Mouse (Mus musculus) heart, postnatal 10 days (tissue): Measurements from ENCODE around the gene Cfap58. TPM values are rescaled to one million over a fixed set of nuclear protein-coding genes. Genes with fewer than 3 reads are reported as not detected.

Experiments used
- DNase-seq, 2 experiments: peaks; one replicate each; pipeline ENCODE4 v3.0.0; 2021
- intact Hi-C: fragments of 180-260 bp; cut with DNase I; formaldehyde crosslinking; loops from one replicate; pipeline ENCODE4 v1.15.1; 2025
- total RNA-seq, 2 experiments: library from RNA; stranded (reverse); gene quantifications; 2 replicates each; pipeline ENCODE4 v1.2.3; 2021

The Cfap58 gene
- total RNA-seq, 2 experiments from 2014 or later = 2.7 to 2.8 TPM

DNA sequence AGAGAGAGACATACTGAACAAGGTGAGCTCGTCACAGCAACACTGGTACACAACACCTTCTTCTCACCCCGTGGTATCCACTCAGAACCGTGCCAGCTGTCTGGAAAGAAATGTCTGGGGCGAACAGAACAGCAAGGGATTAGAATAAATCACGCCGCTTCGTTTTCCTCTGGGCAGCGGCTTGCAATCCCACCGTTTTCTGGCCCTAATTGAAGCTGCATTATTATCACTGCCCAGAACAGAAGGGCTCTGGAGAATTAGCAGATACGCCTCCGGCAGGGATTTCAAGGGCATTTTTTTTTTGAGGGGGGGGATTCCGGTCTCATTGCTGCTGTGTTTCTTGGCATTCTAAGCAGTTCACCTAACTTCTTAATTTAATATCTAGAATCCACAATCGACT lies 20.7 kb downstream of the Cfap58 start:
- intact Hi-C loops = no loop called here
- DNase-seq = no peak

DNA sequence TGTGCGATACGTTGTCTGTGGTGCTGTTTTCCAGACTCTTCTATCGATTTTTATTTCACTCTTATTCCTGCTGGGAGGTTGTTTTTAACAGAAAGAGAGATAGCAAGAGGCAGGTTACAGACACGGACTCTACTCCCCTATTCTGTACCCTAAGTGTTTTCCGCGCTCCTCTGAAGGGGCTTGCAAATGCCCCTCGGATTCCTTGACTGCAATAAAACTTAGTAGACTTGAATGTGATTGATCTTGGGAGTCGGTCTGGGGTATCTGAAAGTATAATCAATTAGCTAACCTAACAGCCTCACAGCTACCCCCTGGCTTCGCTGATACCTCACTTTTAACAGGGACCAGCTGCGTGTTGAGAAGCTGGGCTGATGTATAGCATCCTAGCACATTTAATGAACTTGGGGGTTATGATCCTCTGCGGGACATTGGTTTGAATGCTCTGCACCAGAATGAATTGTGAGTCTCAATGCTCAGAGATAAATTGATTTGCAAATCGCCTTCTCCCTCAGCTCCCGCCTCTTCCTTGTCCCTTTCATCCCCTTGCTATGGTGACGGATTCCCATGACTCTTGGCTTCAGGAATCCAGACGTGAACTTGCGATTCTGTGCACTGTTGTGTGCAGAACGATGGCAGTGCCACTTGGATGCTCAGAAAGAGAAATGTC lies 31.7 kb downstream of the Cfap58 start:
- intact Hi-C loops = no loop called here
- DNase-seq = no peak

DNA sequence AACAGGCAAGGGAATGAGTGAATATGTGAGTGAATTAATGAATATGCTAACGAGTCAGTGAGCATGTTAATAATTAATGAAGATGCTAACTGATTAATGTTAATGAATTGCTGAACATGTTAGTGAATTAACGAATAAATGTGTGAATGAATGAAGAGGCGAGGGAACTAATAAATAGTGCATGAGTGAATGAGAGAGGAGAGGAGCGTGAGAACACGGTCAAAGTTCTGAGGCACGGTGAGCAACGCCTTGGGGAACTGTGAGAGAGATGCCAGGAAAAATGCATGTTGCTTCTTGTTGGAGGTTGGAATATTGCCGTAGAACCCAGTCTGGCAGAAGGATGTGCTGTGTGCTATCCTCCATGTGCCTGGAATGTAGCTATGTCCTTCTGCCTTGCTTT lies 33.6 kb downstream of the Cfap58 start:
- no peak for DNase-seq
- intact Hi-C loops = no loop called here

DNA sequence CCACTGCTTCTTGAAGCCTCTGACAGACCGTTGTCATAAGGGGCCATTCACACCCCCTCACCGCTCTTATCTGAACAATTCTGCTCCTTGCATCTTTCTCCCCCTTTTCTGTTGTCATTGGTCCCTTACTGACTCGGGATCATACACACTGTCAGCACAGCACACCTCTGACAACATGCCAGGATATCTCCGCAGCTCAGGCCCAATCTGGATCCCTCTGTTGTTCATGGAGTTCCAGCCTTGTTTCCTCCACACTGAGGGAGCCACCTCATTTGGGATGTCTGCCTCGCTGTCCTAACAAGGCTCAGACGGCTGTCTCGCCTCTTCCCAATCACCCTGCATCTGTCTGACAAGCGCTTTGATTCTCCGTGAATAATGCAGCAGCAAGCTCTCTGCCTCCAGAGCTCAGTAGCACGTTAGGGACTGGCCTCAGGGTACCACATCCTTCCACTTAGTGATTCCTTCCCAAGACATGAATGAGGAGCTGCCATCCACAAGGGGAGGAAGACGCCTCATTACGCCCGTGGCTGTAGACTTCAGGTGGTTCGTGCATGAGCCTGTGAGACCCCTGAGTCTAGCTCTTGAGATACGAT lies 40.7 kb downstream of the Cfap58 start:
- intact Hi-C loops = no loop called here
- no peak for DNase-seq

DNA sequence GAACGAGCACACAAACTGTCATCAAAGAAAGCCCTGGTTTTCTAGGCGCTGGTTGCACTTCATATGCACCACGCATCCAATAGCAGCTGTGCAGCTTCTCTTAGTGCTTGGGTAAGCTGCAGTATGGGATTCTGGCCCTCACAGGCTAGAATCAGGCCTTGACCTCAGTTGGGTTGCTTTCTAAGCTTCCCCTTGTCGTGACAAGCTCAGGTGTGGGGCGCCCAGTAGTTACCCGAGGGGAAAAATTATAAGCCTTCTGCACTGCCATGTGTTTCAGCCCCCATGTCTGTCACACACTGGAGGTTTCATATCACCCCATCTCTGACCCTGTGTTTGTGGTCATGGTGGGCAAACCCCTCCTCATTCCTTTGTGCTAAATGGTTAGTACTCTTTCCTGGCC lies 42.0 kb downstream of the Cfap58 start:
- intact Hi-C loops = no loop called here
- DNase-seq = no peak

DNA sequence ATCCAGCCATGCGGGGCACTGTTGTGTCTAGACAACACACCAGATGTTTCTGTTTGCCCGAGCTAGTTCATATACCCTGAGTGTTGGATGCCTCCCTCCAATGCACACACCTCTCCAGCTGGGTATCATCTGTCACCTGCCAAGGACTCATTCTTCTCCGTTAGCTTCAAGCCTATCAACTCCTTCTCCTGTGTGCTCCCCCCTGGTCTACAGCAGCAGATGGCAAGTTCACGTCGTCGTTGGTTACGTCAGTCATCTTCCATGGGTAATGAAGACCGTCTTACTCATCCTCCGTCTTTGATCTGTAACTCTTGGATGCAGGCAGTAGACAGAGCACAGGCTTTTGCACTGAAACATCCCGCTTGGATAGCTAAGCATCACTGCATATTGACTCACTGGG lies 42.8 kb downstream of the Cfap58 start:
- no peak for DNase-seq
- intact Hi-C loops = no loop called here

DNA sequence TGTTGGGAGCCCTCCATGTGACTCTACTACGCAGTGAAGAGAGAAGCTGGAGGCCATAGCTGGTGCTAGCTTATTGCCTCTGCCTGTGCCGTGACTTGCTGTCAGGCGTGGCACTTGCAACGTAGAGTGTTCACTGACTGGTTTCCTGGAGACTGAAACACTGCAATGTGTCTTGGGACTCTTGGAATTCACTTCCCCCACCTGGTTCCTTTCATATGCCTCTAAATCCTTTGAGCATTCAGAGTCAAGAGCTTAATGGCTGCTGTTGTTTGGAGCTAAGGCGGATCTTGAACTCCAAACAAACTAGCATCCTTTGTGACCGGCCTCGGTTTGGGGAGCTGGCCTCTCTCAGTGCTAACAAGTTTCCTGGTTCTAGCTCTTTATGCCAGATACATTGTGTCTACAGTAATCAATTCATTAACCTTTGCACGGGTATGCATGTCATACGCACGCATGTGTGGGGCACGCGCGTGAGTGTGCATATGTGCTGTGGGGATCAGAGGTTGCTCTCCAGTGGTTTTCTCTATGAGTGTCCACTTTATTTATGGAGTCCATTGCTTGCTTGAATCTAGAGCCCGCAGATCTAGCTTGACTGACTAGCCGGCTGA lies 48.2 kb downstream of the Cfap58 start:
- no peak for DNase-seq
- intact Hi-C loops = no loop called here

DNA sequence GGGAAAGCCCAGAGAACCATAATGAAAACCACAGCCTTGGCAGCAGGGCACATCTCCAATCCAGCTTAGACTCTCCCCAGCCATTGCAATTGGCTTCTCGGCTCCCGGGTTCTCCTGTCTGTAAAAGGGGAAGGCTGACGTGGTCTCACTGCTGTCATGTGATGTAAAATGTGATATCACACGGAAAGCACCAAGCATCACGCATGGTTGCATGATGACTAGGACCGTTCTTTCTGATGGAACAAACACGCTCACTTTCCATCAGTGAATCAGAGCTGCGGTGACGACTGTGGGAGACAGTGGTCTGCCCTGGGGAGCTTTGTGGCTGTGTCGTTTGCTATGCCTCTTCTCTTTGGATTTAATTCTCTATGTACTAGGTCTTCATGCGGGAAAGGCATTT lies 50.5 kb downstream of the Cfap58 start:
- DNase-seq = no peak
- intact Hi-C loops = loop anchor here (1.0 to 2.0 kb wide), 2 partner anchors 186 to 403 kb away; no protein-coding TSS in a partner anchor

DNA sequence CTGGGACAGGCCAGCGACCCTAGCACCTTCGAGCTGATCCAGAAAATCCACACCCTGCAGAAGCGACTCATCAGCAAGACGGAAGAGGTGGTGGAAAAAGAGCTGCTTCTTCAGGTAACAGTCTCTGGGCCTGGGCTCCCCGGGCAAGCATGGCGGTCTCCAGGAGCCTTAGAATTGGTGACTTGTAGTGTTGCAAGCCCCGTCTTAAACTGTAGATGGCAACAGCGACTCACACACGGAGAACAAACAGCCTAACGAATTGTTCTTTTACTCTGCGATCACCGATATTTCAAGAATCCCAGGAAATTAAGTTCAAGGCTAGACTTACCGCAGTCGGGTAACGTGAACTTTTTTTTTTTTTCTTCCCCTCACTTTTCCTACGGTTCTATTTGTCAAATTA lies 51.0 kb downstream of the Cfap58 start:
- peak; percentile 26 to 44 for DNase-seq
- intact Hi-C loops = loop anchor here (1.0 to 2.0 kb wide), 2 partner anchors 186 to 402 kb away; no protein-coding TSS in a partner anchor

DNA sequence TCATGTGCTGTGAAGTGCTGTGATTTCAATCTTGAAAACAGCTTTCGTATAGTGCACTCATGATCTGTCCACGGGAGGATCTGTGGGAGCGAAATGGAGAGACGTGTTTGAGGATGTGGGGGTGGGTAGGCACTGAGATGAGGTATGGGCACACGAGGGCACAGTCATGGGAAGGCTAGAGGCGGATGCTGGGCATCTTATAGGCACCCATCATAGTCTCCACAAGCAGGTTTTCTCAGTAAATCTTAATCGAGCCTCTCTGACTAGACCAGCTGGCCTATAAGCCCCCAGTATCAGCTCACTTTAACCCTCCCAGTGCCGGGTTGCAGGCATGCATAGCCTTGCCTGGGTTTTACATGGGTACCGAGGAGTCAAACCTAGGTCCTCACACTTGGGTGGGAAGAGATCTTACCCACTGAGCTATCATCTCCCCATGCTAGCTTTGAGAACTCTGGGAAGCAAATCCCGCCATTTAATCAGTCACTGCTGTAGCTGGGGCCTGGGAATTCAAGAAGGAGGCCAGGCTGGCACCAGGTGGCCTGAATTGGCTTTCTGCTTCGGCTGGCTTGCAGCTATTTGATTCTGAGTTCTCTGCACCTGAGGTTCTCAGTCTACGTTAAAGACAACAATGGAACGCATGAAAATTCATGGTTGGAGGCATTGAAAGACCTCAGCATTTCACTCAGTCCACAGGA lies 51.6 kb downstream of the Cfap58 start:
- intact Hi-C loops = loop anchor here (1.0 to 2.0 kb wide), 2 partner anchors 185 to 402 kb away; no protein-coding TSS in a partner anchor
- no peak for DNase-seq

DNA sequence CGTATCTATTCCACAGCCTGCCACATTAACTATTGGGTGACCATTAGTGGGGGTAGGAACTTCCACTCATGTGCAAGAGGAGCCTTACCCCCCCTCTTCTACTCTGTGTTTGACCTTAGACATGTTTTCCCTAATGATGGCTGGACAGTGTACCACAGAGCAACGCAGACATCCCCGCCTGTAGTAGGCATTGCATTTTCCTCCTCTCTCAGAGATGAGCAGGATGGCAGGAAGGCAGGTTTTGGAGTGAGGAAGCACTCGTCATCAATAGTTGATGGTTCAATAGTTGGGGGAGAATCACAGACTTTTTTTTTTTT lies 52.1 kb downstream of the Cfap58 start:
- intact Hi-C loops = loop anchor here (2.0 kb wide), 1 partner anchor 401 kb away; no protein-coding TSS in a partner anchor
- DNase-seq = no peak

DNA sequence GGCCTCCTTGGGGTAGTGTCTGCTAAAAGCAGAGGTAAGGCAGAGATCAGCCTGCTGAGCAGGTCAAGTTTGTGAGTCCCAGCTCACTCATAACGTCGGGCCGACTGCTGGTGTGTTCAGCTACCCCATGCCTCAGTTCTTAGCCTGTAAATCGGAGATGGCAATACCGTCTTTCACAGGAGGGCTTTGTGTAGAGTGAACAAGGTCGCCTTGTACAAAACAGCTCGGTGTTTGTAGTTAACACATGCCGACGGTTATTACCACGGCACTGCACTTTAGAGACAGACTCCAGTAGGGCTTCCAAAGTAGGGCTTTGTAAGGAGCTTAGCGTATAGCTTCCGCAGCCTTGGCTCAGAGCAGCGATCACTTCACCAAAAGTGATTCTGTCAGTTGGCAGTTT lies 63.8 kb downstream of the Cfap58 start:
- intact Hi-C loops = no loop called here
- DNase-seq = no peak

DNA sequence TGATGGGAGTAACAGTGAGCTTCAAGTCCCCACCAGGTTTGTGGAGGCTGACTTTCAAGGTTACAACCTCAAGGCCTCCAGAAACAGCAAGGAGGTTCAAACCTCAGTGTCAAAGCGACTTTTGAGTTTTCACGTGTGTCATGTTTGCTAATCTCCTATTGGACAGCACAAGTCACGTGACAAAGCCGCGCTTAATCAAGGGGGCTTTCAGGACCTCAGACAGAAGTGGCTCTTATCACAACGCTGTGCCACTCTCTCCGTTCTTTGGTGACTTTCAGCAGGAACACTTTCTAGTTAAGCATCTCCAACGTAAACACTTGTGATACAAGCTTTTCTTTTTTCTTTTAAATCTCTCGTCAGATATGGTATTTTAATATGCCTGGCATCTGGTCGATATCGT lies 64.3 kb downstream of the Cfap58 start:
- no peak for DNase-seq
- intact Hi-C loops = no loop called here

DNA sequence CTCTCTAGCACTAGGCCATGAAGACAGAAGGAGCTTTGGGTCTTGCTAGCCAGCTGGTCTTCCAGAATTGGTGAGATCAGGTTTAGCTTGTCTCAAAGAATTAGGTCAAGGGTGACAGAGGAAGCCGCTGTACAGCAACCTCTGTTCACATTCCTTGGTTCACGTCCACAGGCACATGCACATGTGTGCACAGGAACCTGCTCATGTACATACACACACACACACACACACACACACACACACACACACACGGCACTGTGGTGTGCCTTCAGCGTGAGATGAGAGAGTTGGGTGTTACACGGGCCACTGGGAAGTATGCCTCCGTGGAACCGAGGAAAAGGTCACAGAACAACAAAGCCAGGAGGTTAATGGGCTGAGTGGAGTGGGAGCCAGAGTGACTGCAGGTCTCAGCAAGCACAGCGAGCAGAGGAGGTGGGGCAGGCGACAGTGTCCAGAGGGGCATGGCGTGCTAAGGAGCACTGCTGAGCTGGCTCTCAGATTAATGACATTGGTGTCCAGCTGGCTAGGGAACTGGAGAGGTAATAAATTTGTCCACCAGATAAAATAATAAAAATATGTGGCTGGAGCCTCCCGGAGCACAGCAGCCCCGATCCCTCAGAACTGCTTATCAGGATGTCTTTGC lies 71.4 kb downstream of the Cfap58 start:
- intact Hi-C loops = no loop called here
- no peak for DNase-seq

DNA sequence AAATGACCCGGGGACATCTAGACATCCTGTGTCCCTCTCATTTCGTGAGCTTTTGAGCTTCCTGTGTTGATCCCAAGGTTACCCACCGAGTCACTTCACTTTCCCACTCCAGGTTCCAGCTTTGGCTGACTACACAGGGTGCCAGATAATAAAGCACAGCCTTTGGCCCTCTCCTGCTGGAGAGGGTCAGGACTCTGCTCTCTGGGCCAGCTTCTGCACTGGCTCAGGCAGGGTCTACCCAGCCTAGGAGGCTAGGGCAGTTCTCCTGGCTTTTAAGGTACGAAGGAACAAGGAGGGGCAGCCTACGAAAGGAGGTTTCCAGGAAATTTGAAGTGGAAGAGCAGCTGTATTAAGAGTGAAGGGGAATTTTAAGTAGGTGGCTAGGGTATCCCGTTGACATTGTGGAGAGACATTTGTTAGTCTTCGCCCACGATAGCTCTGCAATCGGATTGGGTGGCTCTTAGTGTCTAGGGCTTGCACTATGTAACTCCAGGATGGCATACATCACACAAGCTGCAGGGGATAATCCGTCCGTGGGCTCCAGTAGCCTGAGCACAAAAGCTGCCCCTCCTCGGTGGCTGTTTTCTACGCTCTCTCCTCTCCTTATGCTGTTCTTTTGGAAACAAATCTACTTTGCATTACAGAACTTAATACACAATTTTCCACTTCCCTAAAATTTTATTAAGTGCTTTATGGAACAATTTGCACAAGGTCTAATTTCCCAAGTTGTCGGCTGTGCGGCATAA lies 72.3 kb downstream of the Cfap58 start:
- intact Hi-C loops = no loop called here
- no peak for DNase-seq

DNA sequence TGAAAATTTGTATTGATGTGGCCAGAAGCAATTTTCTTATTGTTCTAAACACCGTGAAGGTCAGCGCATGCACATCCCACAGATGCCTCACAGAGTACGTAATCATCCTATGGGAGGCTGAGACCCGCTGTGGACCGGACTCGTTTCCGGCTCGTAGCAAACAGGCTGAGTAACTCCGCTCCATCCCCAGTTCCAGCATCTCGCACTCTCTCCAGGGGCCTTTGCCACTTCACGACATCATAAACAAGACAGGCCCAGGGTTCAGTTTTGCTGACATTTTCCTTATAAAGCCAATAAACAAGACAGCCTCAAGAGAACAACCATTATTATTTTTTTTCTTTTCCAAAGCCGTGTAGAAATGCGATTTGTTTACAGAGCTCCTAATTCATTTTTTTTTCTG lies 82.6 kb downstream of the Cfap58 start:
- DNase-seq = no peak
- intact Hi-C loops = no loop called here

DNA sequence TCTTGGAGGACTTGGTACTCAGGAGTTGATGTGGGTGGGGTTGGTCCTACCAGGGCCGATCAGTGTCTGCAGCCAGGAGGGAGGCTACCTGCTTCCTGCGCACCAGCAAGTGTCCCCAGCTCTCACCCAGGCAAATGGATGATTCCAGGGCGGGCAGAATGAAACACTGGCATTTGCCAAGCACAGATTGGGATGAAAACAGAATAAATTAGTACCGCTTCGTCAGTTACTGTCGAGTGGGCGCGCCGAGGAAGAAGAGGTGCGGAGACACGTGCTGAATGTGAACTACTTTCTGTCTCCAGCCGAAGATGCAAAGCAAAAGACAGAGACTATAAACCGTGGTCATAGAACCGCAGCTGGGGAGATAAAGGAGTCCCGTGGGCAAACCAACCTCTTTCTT lies 84.0 kb downstream of the Cfap58 start:
- DNase-seq = no peak
- intact Hi-C loops = no loop called here

DNA sequence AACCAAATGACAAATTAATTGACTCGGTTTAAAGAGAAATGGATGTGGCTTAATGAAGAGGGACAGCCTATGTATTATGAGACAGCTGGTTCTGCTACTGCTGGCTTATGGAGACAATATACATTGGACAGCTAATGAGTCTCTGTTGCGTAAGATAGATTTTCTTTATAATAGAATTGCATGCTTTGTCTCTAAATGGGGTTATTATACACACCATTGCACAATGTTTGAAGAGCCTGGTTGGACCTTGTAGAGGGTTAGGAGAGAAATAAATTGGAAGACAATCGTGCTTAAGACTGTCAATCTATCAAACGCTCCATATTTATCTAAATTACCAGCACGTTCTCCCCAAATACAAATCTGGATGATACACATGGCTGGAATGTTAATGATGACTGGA lies 85.3 kb downstream of the Cfap58 start:
- DNase-seq = no peak
- intact Hi-C loops = no loop called here

DNA sequence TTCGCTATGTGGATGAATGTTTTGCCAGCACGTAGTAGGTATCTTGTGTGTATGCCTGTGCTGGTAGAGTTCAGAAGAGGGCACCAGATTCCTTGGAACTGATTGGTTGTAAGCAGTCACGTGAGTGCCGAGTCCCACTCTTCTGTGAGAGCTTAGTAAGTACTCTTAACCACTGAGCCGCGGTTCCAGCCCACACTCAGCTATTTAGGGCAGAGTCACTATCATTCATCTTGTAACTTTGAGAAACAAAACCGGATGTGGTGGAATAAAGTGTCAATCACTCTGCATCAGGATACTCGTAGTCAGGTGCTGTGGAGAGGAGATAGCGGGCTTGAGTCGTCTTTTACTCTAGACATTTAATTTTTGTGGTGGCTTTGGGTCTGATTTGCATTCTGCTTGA lies 86.3 kb downstream of the Cfap58 start:
- DNase-seq = no peak
- intact Hi-C loops = no loop called here

DNA sequence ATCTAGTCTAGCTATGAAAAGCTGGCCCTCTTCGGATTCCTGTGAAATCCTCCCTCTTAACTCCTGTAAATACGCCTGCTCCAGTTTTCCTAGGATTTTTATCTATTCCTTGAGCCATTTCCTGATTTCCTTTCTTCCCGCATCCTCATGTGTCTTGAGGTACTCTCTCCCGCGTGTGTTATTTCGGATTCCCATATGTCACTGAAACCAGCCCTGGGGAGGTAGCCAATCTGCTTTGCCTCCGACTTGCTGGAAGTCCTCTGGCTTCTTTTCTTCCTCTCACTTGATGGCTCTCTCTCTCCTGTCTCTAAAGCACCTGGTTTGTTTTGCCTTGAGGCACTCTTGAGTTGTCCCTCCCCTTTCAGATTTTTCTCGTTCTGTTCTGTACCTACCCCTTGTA lies 87.9 kb downstream of the Cfap58 start:
- no peak for DNase-seq
- intact Hi-C loops = no loop called here

DNA sequence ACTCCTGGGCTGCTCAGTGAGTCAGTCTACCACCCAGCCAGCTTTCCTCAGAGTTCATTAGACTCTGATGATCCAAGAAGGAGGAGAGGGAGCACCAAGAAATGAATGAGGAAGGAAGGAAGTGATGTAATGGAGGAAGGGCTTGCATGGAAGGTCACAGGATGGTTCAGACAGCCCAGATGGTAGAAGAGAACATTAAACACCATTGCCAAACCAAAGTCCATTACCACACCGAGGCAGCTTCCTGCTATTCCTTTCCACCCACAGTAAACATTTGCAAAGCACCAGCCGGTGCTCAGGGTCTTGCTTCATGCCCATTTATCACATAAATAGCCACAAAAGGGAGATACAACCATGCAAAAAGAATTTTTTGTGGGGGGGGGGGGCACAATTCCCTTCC lies 89.4 kb downstream of the Cfap58 start:
- no peak for DNase-seq
- intact Hi-C loops = no loop called here
